Mouse (Mus musculus) heart, adult 9 months (tissue): ENCODE measurements at regions not wholly inside any gene's neighbourhood (a gene's known extent, or its start where the extent isn't known, plus 50 kb on each side); places are given as distances from the start of the nearest gene placed in this dataset.
A peak's percentile ranks its signal among the peaks of the same experiment; 100 is the strongest.
"Not testable (repeated sequence)": the region's sequence is repeated elsewhere in the genome, so short reads cannot be mapped to it uniquely, and the experiment has no call there.

Experiments
- DNase-seq, 2 experiments: peaks; one replicate each; pipeline ENCODE4 v3.0.0; 2022; ENCODE audit warnings: low spot score in 2 of 2

DNA sequence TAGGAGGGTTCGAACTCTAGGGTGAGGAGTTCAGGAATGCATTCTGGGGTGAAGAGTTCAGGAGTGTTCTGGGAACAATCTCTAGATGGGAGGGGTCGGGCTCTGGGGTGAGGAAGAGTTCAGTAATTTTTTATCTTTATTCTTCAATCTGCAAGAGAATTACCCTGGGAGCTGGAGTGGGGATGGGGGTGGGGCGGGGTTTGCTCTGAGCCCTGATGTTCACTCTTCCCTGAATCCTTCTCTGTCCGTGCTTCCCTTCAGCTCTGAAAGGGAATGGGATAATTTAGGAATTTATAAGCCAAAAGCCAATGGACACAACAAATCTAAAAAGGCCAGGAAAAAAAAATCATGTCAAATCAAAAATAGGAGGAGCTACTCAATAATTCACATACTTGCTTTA lies 122.8 kb upstream of the Trim24 start:
- not testable (repeated sequence) for DNase-seq

DNA sequence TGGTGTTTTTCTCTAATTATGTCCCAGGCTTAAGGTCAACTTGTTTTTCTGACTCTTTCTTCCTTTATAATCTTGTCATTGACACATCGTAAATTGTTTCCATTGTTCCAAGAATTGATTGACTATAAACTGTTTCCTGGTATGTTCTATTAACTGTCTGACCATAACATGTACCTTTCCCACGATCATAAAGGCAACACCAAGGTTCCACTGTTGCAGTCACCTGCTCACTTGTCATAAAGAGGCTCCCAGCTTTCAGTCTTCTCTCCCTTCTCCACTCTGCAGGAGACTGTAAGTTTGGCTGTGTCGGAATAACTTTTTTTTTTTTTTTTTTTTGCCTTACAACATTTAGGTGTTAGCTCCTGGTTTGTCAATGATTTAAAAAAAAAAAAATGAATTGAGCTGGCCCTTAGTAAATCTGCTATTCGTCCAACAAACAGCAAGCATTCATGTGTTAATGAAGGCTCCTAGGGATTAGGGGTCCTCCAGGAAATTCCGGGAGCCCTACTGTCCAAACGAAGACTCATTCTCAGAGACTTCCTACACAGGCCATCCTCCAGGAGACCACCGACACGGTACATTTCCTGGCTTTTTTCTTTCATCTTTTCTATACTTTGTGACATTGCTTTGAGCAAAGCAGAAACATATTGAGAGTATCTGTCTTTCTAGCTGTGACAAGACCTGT lies 122.2 kb upstream of the Trim24 start:
- no peak for DNase-seq

DNA sequence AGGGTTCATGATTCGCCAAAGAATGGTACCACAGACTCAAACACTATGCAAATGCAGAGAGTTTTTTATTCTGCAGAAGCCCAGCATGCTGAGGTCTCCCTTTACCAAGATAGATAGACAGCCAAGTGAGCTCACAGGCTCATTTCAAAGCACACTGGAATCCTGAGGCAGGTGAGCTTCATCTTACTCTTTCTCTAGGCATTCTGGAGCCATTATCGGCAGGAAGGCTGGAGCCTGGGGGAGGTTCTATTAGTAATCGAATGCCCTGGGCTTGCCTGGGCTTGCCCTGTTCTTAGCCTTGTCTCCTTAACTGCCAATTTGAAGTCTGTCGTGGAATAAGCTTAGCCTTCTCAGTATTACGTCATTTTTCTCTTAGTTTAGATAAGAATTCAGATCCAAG lies 121.6 kb upstream of the Trim24 start:
- DNase-seq, result no peak

DNA sequence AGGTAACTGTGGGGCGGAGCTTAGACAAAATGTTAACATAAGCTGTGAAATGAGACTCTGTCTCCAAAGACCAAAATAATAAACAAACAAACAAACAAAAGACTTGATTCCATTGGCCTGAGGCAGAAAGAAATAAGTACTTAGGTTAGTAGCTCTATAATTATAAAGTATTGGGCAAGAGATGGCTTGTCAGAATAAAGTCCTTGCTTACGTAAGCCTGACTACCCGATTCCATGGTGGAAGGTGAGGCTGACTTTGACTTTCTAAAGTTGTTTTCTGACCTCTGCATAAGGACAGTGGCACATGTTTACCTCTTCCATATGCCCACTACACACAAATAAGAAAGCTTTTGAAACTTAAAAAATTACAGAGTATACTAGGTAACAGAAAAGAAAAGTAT lies 120.3 kb upstream of the Trim24 start:
- no peak for DNase-seq

DNA sequence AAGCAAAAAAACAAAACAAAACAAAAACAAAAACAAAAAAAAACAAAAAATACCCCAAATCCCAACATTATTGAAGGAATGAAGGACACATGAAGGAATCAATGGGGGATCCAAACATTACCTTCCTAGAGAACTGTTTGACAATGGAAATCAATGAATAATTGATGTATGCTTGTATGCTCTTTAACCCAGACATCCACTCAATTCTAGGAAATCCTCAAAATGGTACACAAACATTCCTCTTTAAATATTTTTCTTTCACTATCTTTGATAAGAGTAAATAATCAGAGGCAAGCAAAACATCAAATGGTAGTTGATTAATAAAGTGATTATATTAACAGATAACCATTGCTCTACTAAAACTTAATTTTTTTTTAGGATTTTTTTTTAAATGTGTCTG lies 118.9 kb upstream of the Trim24 start:
- no peak for DNase-seq

DNA sequence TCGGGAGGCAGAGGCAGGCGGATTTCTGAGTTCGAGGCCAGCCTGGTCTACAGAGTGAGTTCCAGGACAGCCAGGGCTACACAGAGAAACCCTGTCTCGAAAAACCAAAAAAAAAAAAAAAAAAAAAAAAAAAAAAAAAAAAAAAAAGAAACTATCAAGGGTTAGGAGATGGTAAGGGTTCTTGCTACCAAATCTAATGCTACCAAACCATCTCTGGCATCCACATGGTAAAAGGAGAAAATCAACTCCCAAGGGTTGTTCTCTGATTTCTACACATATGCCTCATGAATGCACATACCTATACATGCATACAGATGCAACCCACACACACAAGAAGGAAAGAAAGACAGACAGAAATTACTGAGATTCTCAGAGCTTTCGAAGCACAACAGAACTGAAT lies 109.6 kb upstream of the Trim24 start:
- not testable (repeated sequence) for DNase-seq

DNA sequence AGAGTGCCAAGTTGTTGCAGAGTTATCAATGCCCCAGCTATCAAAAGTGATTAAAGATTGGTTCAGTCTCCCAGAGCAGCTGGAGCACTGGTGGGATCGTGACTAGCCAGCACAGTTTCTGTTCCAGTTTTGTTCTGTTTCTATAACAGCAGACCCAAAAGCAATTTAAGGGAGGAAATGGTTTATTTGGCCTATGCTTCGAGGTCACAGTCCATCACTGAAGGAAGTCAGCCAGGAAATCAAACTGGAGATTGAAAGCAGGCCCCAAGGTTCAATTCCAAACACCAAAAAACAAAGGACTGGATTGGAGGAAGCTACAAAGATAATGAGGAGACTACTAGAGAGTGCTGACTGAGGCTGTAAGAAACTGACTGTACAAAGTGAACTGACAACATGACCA lies 107.6 kb upstream of the Trim24 start:
- peak in 1 of 2 experiments; percentile 16 for DNase-seq

DNA sequence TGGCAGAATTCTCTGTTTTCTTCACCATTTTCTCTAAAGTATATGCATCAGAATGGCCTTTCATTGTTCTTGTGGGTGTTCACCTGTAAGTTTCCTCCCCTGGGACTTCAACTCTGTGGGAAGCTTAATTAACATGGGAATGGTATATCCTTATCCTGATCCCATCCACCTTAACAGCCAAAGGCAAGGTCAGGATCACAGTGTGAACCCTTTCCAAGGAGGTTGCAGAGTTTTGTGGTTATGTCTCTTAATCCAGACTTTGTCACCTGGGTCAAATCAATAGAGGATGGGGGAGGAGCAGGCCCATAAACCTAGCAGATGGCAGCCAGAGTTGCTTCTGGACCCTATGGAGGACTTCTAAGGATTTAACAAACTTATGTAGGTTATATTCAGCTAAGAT lies 102.9 kb upstream of the Trim24 start:
- no peak for DNase-seq

DNA sequence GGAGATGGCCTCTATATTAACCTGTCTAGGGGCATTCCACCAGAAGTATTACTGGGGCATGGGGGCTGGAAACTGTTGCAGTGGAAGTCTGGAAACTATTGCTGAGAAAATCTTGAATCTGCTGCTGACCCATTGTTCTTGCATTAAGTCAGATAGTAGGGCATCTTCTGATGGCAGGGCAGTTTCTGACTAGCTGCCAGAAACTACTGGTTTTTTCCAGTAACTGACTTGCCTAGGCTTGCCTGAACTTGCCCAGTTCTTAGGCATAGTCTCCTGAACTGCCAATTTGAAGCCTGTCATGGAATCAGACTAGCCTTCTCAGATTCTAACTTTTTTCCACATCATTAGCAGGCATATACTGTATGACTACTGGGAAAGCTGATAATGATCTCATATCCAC lies 97.3 kb upstream of the Trim24 start:
- DNase-seq, result no peak

DNA sequence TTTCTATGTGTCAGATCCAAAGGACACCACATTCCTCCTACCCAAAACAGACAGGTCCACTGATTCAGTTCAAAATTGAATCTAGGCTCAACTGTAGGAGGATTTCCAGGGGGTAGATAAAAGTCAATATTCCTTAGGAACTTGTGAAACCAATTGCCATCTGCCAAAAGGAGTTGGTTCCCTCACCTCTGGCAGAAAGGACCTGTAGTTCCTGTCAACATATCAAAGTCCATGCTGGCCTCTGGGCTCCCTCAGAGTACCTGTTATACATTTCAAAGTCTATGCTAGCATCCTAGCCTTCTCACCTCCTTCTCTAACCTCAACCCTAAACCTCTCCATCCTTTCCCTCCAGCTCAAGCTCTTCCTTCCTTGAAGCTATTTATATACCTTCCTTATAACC lies 95.5 kb upstream of the Trim24 start:
- DNase-seq, result no peak

DNA sequence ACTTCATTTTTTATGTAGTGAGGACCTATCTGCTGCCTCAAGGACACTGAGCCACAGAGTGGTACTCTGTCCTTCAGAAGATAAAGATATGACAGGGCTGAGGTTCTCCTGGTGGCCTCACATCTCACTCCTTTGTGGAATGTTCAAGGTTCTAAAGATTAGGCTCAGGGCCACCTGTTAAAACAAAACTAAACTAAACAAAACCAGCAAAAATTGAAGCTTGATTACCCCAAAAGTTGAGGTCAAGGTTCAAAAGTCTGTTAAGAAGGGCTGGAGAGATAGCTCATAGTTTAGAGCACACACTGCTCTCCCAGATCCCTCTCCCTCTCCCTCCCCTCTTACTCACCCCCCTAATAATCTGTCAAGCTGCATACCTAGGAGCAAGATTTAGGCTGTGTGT lies 90.7 kb upstream of the Trim24 start:
- no peak for DNase-seq

DNA sequence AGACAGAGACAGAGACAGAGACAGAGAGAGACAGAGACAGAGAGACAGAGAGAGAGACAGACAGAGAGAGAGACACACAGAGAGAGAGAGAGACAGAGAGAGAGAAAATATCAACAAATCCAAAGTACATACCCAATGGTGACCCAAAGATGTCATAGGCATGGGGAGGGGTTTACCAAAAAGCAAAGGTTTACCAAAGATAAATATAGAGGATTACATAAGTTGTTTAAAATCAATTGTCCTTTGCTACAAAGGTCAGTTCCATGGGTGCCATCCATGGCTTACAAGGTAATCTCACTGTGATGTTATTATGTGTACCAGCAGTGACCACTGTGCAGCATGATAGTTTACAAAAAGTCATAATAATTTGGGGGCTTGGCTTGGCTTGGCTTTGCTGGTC lies 88.7 kb upstream of the Trim24 start:
- DNase-seq, result no peak

DNA sequence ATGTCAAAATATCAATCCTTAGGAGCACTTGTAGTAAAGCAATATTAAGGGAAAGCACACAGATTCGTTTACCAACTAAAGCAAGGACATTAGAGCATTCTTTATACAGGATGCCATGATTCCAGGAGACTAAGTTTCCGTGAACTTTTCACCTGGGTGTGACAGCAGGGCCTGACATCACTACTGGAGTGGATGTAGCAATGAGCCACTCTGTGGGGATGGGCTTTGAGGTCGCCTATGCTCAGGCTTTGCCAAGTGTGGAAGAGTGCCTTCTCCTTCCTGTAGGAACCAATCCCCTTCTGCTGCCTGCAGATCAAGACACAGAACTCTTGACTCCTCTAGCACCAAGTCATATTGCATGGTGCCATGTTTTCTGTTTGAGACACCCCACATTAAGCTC lies 85.3 kb upstream of the Trim24 start:
- not testable (repeated sequence) for DNase-seq

DNA sequence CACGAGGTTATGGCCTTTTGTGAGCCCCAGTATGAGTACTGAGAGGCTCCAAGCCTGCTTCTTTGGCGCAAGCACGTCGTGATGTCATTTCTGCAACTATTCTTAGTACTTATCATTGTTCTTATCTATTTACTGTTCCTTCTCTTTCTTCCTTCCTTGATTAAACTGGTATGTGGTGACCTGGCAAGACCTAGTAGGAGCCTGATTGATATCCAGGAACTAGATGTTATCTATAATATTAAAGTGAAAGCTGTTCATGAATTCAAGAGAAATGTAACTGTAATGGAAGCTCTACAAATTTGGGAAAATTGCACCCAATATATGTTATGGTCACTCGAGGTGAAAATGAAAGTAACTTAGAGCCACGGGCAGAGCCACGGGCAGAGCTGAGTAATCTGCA lies 84.9 kb upstream of the Trim24 start:
- DNase-seq, result no peak

DNA sequence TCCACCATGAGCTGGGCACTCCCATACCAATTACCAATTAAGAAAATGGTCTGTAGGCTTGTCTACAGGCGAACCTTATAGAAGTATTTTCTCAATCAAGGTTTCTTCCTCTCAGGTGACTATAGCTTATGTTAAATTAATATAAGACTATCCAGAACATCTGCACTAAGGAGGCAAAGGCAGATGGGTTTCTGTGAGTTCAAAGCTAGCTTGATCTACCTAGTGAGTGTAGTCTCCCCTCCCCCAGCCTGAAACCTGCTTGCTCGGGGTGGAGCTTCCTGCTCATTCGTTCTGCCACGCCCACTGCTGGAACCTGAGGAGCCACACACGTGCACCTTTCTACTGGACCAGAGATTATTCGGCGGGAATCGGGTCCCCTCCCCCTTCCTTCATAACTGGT lies 82.8 kb upstream of the Trim24 start:
- DNase-seq, result not testable (repeated sequence)

DNA sequence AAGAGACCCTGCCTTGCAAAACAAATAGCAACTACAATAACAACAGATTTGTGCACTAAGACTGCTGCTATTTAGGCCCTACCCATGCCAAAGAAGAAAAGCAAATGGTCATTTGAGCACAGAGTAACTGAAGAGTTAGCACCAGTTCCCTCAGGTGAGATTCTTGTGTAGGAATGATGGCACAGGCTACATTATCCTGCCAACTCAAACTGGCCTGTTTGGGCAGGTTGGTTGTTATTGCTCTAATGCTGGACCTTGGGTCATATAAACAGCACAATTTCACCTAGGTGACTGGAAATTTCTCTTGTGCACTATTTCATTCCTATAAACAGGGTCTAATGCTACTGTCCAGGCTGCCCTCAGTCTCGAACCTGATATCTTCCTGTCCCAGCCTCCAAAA lies 79.7 kb upstream of the Trim24 start:
- DNase-seq, result no peak

DNA sequence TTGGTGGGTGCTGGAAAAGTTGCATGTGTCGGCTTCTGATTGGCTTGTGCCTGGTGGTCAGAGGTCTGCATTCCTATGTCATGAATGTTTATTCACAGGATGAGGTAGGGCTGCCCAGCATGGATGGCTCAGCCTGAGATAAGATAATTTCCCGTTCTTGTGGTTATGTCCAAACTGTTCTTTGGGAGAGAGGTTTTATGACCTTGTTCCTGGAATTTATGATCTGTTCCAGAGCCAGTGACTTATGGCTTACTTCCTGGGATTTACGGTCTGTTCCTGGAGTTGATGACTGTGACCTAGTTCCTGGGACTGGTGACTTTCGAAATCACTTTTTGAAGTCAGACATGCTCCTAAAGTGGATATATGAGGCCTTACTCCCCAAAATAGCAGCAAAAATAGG lies 76.4 kb upstream of the Trim24 start:
- no peak for DNase-seq

DNA sequence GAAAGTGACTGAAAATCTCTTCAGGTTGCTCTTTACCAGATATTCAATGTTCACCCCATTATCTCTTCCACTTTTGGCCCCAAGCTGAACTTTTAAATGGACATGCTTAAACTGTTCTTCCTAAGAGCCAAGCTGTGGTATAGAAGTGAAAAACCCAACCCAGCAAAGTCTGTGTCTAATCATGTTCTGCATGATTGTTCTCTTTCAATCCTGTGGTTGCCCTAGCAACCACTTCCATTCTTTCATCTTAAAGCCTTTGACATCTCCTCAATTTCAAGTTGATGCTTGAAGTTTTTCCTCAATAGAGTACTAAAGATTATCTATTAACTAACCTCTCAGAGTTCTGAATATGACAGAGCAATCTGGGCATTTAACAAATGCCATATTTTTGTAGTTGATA lies 75.6 kb upstream of the Trim24 start:
- DNase-seq, result no peak

DNA sequence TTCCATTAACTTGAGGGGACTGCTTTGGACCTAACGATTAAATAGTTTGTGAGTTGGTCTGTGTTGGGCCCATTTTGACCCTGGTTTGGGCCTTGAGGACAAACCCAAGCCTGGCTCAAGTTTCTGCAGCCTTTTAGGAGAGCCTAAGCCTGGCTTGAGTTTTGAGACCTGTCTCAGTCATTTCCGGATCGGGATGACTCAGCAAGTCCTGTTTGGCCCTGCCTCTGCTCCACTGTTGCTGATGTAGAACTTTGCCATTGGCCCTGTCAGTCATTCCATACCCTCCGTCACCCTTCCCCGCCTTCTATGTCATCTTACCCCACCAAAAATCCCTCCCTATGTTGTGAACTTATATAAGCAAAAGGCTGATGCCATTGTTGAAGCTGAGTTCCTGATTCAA lies 67.4 kb upstream of the Trim24 start:
- no peak for DNase-seq

DNA sequence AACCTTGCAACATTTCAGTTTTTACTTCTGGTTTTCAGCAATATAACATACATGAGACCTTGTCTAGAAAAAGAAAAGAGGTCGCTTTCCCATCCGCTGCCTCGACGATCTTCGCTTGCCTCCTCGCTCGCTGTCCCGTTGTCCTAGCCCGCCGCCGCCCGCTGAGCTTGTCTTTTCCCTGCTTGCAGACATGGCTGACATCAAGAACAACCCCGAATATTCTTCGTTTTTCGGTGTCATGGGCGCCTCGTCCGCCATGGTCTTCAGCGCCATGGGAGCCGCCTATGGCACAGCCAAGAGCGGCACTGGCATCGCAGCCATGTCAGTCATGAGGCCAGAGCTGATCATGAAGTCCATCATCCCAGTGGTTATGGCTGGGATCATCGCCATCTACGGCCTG lies 64.7 kb upstream of the Trim24 start:
- not testable (repeated sequence) for DNase-seq

DNA sequence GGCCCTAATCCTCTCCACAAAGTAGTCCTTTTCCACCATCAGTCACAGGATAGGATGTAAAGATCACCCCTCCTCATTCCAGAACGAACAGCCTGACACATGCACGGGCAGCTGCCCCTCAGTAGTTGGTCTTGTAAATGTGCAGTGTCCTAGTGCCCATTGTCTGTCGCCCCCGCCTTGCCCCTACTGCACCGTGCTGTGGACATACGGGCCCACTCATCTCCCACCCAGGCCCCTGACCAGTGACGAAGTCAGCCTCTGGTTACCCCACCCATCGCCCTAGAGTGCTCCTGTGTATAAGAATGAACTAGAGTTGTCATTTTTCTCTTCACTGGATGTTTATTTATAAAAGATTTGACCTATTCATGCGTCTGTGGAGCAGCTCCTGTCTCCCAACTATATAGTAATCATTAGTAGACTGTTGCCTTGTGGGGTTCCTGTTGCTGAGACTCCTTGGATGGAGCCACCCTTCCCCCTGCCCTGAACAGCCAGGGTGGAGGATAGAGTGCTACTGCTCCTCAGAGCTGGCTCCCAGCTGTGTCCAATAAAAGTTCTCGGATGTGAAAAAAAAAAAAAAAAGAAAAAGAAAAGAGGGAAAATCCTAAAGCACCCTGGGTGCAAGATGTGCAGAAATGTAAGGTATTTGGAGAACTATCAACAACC lies 64.0 kb upstream of the Trim24 start:
- not testable (repeated sequence) for DNase-seq

DNA sequence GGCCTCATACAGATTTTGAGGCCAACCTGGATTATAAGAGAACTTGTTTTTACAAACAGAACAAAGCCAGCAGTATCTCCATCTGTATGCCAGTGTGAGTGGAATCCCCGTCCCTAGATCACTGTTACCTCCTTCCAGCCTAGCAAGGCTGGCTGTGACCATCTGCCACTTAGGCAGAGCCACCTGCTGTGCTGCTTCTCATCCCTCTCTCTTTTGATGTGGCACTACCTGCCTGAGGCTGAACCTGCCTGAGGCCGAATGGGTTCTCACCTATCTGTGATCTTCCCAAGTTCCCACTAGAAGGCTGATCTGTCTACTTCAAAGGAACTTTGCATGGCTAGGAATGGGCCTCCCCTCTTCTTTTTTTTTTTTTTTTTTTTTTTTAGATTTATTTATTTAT lies 55.4 kb upstream of the Trim24 start:
- not testable (repeated sequence) for DNase-seq
